Mouse (Mus musculus) forebrain, embryonic 11.5 days (tissue): Measurements from ENCODE around the gene Srsf11. TPM values are rescaled to one million over a fixed set of nuclear protein-coding genes. Genes with fewer than 3 reads are reported as not detected.

ENCODE experiments used
- polyA plus RNA-seq: library from polyadenylated mRNA; unstranded; fragments of >200 nt; fragmentation: Nextera tagmentation; extraction: Ambion mirVana; gene quantifications from 2 replicates; pipeline ENCODE4 v1.2.1, GENCODE M21; 2014

The Srsf11 gene
- polyA plus RNA-seq, 1 experiment from 2014 or later: 367 TPM

Other genes with a start within 250 kb of the Srsf11 start
- 14.7 and 15.1 TPM in 2 replicates for gene Cth, start 111.6 kb downstream of the Srsf11 start, polyA plus RNA-seq
- 26.3 and 28.5 TPM in 2 replicates for gene Ankrd13c, start 89.4 kb downstream of the Srsf11 start, polyA plus RNA-seq
- 89.1 and 105 TPM in 2 replicates for gene Lrrc40, start within 50 bp of the Srsf11 start, polyA plus RNA-seq